Mouse (Mus musculus): ENCODE results near the gene Fars2.
"Not testable (repeated sequence)": the region's sequence is repeated elsewhere in the genome, so short reads cannot be mapped to it uniquely, and the experiment has no call there.

Fars2 gene

DNA sequence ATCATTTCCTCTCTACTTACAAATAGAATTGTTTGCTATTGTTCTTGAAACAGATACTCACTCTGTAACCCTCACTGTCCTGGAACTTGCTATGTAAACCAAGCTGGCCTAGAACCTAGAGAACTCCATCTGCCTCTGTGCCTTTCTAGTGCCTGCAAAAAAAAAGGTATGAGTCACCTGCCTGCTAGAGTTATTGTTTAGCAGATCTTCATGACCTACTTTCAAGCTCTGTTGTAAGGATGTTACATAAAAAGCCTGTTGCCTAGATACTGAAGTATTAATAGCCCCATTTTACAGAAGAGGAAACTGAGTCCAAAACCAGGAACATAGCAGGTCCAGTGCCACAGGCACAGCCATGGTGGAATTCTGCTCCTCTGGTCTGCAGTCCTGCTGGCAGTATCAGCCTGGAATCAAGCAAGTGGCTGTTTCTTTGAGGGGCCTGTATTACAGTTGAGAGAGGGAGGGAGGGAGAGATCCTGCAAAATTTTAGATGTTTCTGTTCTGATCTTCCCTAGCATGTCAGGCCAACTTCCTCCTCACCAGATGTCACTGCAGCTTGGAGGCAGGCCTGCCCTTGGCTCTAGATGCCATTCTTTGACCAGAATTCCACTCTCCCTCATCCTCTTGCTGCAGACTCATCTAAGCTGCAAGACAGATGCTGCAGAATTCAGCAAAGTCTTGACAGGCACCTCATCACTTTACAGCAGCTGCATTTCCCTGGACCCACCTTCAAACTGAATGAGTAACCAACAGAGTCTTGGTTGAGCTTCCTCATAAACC lies 250.7 kb downstream of the Fars2 start:
- DNase-seq (ENCODE audit: low spot score): no peak

- no peak for DNase-seq (ENCODE audit: low spot score)
Measured at GRCm38 (mm10) chr13:36368799-36369198, 251.6 kb downstream of the Fars2 start.

DNA sequence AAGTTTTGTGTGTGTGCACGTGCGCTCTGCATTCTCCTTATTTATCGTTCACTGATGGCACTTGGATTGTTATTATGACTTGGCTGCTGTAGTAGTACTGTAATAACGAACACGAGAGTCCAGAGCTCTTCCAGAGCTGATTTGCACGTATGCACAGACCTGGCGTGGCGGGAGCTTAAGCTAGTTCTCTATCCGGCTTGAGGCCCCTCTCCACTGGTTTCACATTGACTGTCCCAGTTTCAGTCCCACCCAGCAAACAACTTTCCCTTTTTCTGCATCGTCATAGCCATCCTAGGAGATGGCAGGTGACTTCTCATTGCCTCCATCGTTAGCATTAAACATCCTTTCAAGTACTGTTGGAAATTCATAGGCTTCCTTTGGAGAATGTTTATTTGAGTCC lies 252.2 kb downstream of the Fars2 start:
- DNase-seq (ENCODE audit: low spot score): no peak

DNA sequence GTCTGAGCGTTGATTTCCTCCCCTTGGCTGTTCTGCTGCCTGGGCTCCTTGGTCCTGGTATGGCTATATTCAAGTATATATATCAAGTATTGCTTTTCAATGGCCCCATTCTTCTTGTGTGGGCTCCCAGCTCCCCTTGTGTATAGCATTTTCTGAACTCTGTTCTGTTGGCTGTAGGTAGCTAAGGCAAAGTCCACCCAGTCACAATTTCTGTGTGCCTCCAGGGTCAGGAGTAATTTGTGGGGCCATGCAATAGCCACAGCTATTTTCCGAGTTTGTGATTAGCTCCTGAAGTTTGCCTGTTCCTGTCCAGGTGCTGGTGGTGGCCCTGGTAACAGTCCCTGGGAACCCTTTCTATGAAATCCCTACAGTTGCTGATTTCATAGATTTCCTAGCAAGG lies 266.0 kb downstream of the Fars2 start:
- DNase-seq (ENCODE audit: low spot score): no peak

DNA sequence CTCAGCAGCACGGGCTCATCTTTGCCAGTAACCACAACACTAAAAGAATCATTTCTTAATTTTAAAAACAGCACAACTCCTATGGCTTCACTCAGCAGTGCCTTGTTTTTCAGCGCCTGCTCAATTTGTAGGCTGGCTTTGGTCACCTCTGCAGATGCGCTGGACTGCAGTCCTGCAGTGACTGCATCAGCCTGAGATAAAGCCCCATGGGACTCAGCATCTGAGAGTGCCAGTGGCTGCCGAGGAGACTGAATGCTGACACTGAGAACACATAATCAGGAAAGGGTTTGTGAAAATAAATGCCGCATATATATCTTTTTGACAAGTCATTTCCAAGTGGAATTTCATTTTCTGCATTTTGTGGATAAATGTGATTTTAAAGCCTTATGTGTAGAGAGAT lies 268.9 kb downstream of the Fars2 start:
- no peak for DNase-seq (ENCODE audit: low spot score)

DNA sequence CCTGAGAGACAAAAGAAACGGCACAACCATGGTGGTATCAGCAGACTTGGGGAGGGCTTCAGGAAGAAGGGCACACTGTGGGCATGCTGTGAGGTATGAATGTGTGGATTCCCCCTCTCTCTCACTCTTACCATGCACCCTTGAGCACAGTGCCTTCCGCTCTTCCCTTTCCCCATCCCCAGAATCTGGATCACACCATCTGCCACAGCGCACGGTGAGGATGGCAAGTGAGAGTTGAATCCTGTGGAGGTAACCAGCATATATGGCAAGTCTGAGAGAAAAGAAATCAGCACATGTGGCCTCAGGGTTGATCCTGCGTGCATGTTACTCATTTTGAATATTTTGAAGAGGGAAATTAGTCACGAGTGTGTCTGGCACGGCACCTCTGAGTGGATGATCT lies 274.7 kb downstream of the Fars2 start:
- no peak for DNase-seq (ENCODE audit: low spot score)

- DNase-seq (ENCODE audit: low spot score): no peak
Measured at GRCm38 (mm10) chr13:36392666-36393065, 275.5 kb downstream of the Fars2 start.

DNA sequence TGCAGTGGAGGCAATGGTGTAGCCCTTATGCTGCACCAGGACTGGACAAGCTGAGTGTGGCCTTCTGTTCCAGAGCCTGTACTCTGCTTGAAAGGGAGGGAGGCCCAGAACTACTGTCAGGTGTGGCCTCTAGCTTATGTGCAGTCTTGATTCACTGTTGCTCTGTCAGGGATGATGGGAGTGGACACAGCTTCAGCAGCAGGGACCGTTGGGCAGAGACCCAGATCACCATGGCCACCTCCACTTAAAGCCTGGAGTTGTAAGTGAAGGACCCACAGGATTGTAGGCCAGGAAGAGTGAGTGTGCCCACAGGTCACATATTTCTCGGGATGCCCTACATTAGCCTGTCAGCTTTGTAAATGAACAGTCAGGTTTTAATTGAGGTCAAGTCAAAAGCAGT lies 283.8 kb downstream of the Fars2 start:
- DNase-seq (ENCODE audit: low spot score): no peak

DNA sequence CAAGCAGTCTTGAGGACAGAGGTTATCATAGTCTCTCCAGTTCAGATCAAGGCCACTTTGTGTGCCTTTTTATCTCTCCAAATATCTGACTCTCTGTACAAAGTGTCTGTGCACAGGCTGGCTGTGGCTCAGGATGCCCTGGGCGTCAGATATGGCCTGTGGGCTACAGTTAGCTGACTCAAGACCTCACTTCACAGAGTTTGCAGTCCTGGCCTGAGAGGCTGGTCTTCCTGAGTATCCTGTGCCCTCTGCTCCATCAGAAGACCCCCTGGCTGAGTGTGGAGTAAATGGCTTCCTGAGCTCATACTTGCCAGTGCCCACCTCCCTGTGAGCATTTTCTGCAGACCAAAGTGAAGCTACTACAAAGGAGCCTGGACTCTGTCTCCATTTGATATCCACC lies 296.1 kb downstream of the Fars2 start:
- no peak for DNase-seq (ENCODE audit: low spot score)

DNA sequence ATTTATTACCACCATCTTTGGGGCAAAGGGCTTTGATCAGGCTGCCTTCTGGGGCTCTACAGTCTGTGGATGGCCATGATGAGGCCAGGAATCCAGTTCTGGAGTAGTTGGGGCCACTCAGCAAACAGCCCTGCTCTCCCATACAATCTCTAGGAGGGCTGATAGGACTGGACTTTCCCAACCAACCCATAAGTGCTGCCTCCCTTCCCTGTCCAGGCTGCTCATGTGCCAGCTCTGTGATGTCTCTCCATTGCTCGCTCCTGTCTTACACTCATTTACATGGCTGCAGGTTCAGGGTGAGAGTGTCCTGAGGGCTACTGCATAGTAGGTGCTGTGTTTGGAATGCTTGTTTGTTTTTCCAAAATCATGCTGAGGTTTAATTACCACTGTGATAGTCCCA lies 298.0 kb downstream of the Fars2 start:
- no peak for DNase-seq (ENCODE audit: low spot score)

DNA sequence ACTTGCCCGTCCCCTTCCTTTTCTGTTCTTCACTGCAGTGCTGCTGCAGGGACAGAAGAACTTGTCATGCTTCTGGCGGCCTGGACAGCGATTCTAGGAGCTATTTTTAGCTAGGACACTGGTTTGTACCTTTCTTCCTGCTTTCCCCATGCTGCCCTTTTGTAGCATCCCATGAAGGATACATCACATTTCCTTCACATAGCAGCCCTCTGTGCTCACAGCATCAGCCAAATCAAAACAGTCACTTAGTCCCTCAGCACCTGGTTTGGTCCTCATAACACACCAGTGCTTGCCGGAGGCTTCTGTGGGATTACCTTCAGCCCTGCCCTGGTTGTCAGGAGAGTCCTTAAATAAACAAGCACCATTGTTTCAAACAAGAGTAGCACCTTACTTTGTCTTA lies 299.3 kb downstream of the Fars2 start:
- DNase-seq (ENCODE audit: low spot score): no peak

DNA sequence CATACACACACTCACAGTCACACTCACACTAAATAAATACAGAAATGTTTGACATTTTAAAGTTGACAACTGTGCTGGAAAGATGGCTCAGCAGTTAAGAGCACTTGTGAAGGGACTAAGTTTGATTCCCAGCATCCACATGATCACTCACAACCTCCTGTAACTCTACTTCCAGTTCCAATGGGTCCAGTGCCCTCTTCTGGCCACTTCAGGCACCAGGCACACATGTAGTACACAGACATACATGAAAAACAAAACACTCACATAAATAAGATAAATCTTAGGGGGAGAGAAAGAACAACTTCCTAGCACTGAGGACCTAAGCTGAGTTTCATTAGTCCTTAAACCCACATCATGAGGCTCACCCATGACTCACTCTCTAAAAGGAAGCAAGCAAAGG lies 302.1 kb downstream of the Fars2 start:
- DNase-seq (ENCODE audit: low spot score): no peak

DNA sequence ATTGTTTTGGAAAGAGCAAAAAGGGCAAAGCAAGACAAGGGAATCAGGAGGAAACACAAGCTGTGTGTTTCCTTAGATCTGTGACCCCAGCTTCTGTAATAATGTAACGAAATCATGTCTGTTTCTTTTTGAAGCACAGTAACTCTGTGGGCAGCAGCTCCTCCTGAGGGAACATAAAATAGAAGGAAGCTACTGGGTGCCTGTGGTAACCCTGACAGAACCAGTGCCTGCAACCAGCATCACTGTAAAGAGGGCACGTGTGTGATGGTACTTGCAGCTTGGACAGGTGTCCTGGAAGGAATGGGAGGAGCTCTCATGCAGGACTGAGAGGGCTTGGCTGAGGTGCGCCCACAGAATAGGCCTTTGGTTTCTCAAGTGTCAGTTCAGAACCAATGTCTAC lies 305.2 kb downstream of the Fars2 start:
- no peak for DNase-seq (ENCODE audit: low spot score)

- not testable (repeated sequence) for DNase-seq (ENCODE audit: low spot score)
Measured at GRCm38 (mm10) chr13:36425824-36426705, 308.9 kb downstream of the Fars2 start.

DNA sequence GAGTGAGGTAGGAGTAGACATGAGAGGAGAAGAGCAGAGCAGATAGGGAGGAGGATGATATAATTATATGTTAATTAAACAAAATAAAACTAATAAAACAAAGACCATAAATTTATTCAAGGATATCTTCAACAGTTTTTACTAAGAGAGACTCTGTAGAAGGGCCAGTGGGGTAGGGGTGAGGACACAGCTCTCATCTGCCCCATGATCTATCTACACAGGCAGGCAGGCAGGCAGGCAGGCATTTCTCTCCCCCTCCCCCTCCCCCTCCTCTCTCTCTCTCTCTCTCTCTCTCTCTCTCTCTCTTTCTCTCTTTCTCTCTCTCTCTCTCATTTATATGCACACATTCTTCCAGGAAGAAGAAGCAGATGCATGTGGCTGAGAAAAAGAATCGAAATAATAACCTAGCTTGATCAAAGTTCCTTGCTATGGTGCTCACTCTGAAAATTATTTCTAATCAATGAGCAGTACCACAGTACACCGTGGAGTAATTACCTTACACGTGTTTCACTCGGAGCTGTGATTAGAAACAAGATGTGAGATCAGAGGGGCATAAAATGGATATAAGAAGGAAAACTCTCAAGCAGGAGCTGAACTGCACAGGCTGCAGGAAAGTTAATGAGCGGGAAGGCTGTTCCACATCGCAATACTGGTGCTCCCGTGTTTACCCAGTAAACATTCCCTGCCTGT lies 312.4 kb downstream of the Fars2 start:
- DNase-seq (ENCODE audit: low spot score): no peak

GRCm38 (mm10) chr13:36430420-36431114 lies 313.4 kb downstream of the Fars2 start:
- no peak for DNase-seq (ENCODE audit: low spot score)

DNA sequence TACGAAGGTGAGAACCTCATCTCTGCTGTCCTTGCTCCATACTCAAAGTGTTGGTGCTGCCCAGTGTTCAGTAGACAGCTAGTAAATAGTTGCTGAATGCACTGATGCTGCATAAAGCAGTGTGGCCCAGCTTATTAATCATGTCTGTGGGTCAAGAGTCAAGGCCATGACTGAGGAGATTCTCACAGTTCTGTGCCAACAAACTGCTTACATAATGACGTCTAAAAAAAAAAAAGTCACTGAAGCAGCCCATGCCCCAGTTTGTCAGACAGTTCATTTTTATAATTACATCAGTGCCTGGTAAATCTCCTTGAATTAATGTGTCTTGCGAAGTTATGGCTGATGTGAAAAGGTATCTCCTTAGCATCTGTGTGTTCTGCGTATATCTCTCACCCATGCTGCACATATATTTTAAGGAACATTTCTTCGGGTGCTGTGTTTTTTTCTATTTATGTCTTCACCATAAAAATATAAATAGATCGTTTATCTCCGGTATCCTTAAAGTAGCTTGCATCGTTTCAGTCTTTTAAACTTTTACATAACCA lies 314.8 kb downstream of the Fars2 start:
- no peak for DNase-seq (ENCODE audit: low spot score)

DNA sequence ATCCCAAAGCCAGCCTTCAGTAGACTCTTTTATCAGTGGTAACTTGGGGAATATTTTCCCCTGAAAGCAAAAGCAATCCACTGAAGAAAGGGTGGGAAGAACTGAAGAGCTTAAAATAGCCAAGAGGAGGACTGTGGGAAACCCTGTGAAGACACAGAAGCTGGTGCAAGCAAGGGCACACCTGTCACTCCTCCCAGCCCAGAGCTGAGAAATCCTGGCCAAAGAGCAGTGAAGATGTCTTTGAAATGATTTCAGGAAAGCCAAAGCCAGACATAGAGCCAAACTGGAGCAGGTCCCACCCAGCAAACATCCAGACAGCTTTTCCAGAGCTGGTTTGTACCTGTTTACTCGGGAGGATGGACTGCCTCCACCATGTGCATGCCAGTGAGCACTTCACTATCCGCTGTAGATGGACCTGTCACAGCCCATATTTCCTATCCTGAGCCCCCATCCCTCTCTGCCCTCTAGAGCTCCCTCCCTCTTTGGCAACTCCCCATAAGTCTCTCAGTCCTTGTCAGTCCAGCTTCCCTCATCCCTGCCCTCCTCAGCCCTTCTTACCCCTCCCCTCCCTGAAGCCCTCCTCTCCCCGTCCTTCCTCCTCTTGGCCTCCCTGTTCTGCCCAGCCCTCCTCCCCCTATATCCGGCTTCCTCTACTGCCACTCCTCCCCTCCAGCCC lies 327.7 kb downstream of the Fars2 start:
- DNase-seq (ENCODE audit: low spot score): no peak

GRCm38 (mm10) chr13:36447947-36448346 lies 330.7 kb downstream of the Fars2 start:
- no peak for DNase-seq (ENCODE audit: low spot score)

GRCm38 (mm10) chr13:36448565-36448964 lies 331.4 kb downstream of the Fars2 start:
- DNase-seq (ENCODE audit: low spot score): no peak

DNA sequence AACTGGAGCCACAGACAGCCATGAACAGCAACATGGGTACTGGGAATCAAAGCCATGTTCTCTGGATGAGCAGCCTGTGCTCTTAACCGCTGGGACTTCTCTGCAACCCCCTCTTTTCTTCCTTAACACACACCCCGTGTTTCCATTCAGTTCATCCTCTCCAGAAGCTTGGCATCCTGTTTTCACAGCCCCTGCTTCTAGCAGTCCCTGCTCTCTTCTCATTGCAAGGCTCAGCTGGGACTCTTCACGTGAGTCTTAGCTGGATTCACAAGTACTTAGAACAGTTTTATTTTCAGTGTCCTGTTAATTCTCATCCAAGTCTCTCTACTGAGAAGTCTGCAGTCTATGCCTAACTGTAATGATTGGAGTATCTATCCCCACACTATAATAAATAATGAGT lies 334.2 kb downstream of the Fars2 start:
- DNase-seq (ENCODE audit: low spot score): no peak

Measured in spleen, adult 12 weeks (tissue).